Mouse (Mus musculus) midbrain, embryonic 12.5 days (tissue): ENCODE results near the gene Gucy1b1. TPM values are rescaled to one million over a fixed set of nuclear protein-coding genes. Genes with fewer than 3 reads are reported as not detected.

ENCODE experiments used
- ATAC-seq: fragments of 200-750 bp; cut with Nextera tagmentation; 2 replicates; pipeline ENCODE4 v1.8.0; 2017; ENCODE audit warnings: low read depth, moderate TSS enrichment, moderate library complexity; ENCODE audit not compliant: low FRiP score
- H3K27ac ChIP-seq: fragments of 300-500 bp; sonication (generic); replicated peaks from 2 replicates; pipeline ENCODE4 v1.5.1; 2016; ENCODE audit warnings: mild to moderate bottlenecking
- H3K27me3 ChIP-seq: fragments of 300-500 bp; sonication (generic); 2 replicates; pipeline ENCODE4 v1.6.1; 2016; ENCODE audit warnings: mild to moderate bottlenecking
- H3K36me3 ChIP-seq: fragments of 300-500 bp; sonication (generic); 2 replicates; pipeline ENCODE4 v1.6.1; 2016
- H3K4me1 ChIP-seq: fragments of 300-500 bp; sonication (generic); 2 replicates; pipeline ENCODE4 v1.6.1; 2016
- H3K4me2 ChIP-seq: fragments of 300-500 bp; sonication (generic); replicated peaks from 2 replicates; pipeline ENCODE4 v1.6.1; 2016; ENCODE audit warnings: mild to moderate bottlenecking, moderate library complexity
- H3K4me3 ChIP-seq: fragments of 300-500 bp; sonication (generic); 2 replicates; pipeline ENCODE4 v1.5.1; 2016; ENCODE audit warnings: mild to moderate bottlenecking
- H3K9ac ChIP-seq: fragments of 300-500 bp; sonication (generic); replicated peaks from 2 replicates; pipeline ENCODE4 v1.6.1; 2016; ENCODE audit warnings: mild to moderate bottlenecking, moderate library complexity
- H3K9me3 ChIP-seq: fragments of 300-500 bp; sonication (generic); 2 replicates; pipeline ENCODE4 v1.6.1; 2016; ENCODE audit warnings: mild to moderate bottlenecking
- WGBS: fragments of 180-500 bp; shearing (Covaris S2); methylation state at CpG from one replicate; pipeline ENCODE4 v1.1.7; 2016; 5-methylcytosine and 5-hydroxymethylcytosine counted together
- polyA plus RNA-seq: library from polyadenylated mRNA; unstranded; fragments of >200 nt; fragmentation: Nextera tagmentation; extraction: Ambion mirVana; gene quantifications from 2 replicates; pipeline ENCODE4 v1.2.1, GENCODE M21; 2016

Gene Gucy1b1
- polyA plus RNA-seq, 1 experiment from 2014 or later, result 11.1 TPM

DNA sequence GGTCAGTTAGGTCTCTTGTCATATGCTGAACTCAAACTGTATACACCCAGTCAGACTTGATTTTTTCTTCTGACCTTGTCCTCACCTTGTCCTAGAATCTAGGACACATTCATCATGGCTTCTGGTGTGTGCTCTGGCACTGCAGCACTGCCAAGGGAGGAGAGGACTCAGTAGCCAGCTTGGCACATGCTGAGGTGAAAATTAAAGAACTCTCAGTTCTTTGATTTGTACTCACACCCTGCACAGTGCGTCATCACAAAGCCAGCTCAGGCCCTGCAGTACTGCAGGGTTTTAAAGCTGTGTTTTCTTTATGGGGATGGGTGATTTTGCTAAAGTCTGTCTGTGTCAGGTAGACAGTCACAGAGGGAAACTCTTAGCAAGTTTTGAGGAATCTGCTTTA is 47.2 kb downstream of the Gucy1b1 start:
- no peaks in the 10 kb centered on the region for H3K36me3 ChIP-seq
- H3K9ac ChIP-seq, result no peak overlapping the region
- no peaks in the 10 kb centered on the region for H3K4me1 ChIP-seq
- H3K9me3 ChIP-seq, result no peaks in the 10 kb centered on the region
- H3K27me3 ChIP-seq, result no peaks in the 10 kb centered on the region
- H3K4me2 ChIP-seq, result no peak overlapping the region
- no peak overlapping the region for H3K27ac ChIP-seq
- ATAC-seq, result no peak
- WGBS, result 81% methylated on average over 1 of the region's 1 CpGs
- H3K4me3 ChIP-seq, result no peak overlapping the region

DNA sequence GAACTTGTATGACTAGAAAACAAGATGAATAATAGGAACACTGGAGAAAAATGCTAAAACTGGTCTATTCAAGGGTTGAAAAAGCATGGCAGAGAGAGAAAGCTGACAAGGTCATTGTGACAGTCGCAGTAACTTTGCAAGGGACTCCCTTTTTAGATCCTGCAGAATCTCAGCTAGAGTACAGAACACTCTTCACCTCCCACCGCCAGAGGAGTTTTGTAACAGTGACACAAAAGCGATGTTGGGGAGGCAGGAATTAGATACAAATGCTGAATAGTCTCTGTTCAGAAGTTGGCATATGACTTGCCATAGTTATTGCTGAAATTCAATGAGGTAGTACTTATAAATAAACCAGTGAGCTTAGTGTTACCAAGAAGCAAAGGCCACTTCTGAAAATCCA is 51.4 kb downstream of the Gucy1b1 start:
- no peak overlapping the region for H3K4me2 ChIP-seq
- no peaks in the 10 kb centered on the region for H3K9me3 ChIP-seq
- no peaks in the 10 kb centered on the region for H3K36me3 ChIP-seq
- no peak for ATAC-seq
- no peaks in the 10 kb centered on the region for H3K27me3 ChIP-seq
- no peak overlapping the region for H3K9ac ChIP-seq
- no peak overlapping the region for H3K27ac ChIP-seq
- no peak overlapping the region for H3K4me3 ChIP-seq
- H3K4me1 ChIP-seq, result no peaks in the 10 kb centered on the region
- 84% methylated on average over 3 of the region's 3 CpGs for WGBS

DNA sequence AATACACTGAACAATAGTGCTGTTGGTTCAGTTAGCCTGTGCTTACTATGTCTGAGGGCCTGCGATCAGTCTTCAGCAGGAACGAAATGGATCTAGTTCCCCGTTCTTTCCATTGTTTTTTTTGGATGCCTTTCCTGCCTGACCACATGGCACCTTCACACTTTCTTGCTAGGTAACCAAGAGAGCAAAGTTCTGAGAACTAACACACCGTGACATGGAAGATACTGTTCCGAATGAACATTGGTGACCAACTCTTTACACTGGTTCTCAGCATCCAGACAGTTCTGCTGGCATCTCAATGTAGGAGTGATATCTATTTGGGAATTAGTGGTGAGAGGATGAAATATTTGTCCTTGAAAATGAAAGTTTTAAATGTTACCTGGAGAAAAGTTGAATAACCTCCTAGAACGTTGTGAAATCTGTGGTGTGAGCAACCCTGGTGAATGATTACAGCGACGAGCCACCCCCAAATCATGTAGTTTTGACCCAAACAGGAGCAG is 52.0 kb downstream of the Gucy1b1 start:
- H3K27me3 ChIP-seq, result no peaks in the 10 kb centered on the region
- no peak overlapping the region for H3K9ac ChIP-seq
- H3K27ac ChIP-seq, result no peak overlapping the region
- 95% methylated on average over 8 of the region's 8 CpGs for WGBS
- H3K4me1 ChIP-seq, result no peaks in the 10 kb centered on the region
- H3K4me2 ChIP-seq, result no peak overlapping the region
- no peaks in the 10 kb centered on the region for H3K36me3 ChIP-seq
- no peak for ATAC-seq
- H3K4me3 ChIP-seq, result no peak overlapping the region
- no peaks in the 10 kb centered on the region for H3K9me3 ChIP-seq

DNA sequence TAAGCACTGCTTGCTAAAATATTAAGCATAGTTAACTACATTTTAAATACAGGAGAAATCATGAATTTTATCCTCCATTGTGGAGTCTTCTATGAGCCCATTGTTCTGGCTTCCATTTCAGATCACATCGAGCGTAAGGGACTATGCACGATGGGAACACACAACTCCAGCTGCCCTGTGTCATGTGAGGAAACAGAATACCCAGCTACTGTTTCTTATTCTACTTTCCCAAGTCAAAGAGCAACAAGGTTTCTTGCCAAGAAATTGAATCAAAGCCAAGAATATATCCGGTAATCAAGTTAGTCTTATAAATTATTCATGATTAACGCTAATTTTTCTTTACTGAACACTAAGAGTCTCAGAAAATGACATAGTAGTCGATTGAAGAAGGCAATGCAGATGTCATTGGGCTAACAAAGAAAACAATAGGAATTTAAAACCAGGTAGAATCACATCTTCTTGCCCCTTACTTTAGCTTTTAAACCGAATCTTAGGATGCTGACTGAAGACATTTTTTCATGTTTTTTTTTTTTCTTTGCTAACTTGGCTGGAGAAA is 60.3 kb downstream of the Gucy1b1 start:
- H3K9ac ChIP-seq, result no peak overlapping the region
- no peak overlapping the region for H3K4me3 ChIP-seq
- H3K27ac ChIP-seq, result no peak overlapping the region
- H3K27me3 ChIP-seq, result no peaks in the 10 kb centered on the region
- no peak overlapping the region for H3K4me2 ChIP-seq
- H3K9me3 ChIP-seq, result no peaks in the 10 kb centered on the region
- no peaks in the 10 kb centered on the region for H3K36me3 ChIP-seq
- H3K4me1 ChIP-seq, result no peaks in the 10 kb centered on the region
- no peak for ATAC-seq
- 59% methylated on average over 7 of the region's 7 CpGs for WGBS

DNA sequence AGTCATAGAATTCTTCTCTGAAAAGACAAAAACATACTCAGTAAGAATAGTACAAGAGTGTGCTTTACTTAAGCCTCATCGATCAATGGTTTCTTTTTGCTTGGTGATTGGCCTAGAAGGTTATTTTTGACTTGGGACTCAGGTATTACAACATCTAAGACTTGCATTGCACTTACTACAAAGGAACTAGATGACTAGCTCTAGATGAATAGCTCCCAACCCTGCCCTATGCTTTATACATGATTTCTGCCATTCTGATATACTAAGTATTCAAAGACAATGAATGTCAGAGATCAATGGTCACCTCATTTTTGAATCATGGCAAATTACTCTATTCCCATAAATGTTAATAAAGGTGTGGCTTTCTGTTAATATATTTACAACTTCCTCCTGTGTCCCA is 67.5 kb downstream of the Gucy1b1 start:
- 94% methylated on average over 1 of the region's 1 CpGs for WGBS
- Histone ChIP-seq H3K27ac (no peak overlapping the region), H3K27me3 (no peaks in the 10 kb centered on the region), H3K9me3 (no peaks in the 10 kb centered on the region), H3K36me3 (no peaks in the 10 kb centered on the region), H3K4me3 (no peak overlapping the region), H3K4me1 (no peaks in the 10 kb centered on the region), H3K4me2 (no peak overlapping the region), H3K9ac (no peak overlapping the region)
- ATAC-seq, result no peak

DNA sequence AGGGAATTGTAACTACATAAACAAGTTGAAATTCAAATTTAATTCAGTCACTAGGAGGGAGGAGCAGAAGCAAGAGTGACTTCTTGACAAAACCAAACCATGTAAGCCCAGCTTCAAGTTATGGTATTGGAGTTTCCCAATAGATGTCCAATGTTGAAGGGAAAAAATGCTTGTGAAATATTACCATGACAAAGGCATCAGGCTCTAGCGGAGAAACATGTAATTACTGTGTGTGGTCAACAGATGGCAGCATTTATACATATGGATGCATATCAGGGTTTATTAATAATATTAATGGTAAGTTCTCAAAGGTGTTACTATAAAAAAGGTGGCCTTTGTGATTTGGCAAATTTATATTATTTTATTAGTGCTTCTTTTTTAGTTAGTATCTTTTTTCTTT is 78.5 kb downstream of the Gucy1b1 start:
- Histone ChIP-seq H3K4me2 (no peak overlapping the region), H3K4me3 (no peak overlapping the region), H3K9me3 (no peaks in the 10 kb centered on the region), H3K36me3 (no peaks in the 10 kb centered on the region), H3K4me1 (no peaks in the 10 kb centered on the region), H3K27ac (no peak overlapping the region), H3K27me3 (no peaks in the 10 kb centered on the region), H3K9ac (no peak overlapping the region)
- WGBS, result 2% methylated on average over 1 of the region's 1 CpGs
- ATAC-seq, result peak; percentile 75; the same call in 1 of the 2 replicates

DNA sequence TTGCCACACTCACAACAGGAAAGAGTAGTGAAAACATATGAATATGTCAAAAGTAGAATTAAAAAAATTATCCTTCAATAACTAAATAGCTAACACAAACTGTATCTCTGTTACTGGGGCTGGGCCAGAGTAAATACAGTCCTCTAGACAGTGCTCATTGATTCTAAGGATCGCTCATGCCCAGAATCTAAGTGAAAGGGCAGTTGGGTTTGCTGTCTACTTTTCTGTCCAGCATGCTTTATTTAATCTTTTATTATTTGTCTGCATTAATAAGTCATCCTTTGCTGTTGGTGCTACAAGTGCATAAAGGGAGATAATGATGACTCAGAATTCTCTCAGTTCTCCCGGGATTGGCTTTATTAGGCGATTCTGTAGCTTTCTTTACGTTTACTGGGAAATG is 79.1 kb downstream of the Gucy1b1 start:
- WGBS, result 43% methylated on average over 4 of the region's 4 CpGs
- Histone ChIP-seq H3K4me3 (no peak overlapping the region), H3K27ac (no peak overlapping the region), H3K36me3 (no peaks in the 10 kb centered on the region), H3K4me2 (no peak overlapping the region), H3K4me1 (no peaks in the 10 kb centered on the region), H3K9me3 (no peaks in the 10 kb centered on the region), H3K27me3 (no peaks in the 10 kb centered on the region), H3K9ac (no peak overlapping the region)
- no peak for ATAC-seq

DNA sequence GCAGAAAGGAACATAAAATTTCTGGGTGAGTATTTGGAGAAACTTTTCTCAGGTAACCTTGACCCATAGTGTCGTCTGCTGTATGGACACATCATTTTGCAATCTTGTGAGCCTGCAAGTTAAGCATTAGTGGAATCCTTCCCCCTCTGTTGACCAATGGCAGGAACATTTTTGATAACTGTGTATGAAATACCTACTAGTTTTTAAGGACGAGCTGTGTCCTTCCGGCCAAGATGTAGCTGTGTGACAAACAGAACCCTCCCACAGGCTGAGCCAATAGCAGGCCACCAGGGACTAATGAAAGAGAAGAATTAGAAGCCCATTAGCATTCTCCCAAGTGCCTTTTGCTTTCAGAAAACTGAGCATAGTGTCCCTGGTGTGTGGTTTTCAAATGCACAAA is 84.0 kb downstream of the Gucy1b1 start:
- Histone ChIP-seq H3K36me3 (no peaks in the 10 kb centered on the region), H3K4me3 (no peak overlapping the region), H3K4me1 (no peaks in the 10 kb centered on the region), H3K4me2 (no peak overlapping the region), H3K27me3 (no peaks in the 10 kb centered on the region), H3K9me3 (no peaks in the 10 kb centered on the region), H3K27ac (no peak overlapping the region), H3K9ac (no peak overlapping the region)
- no peak for ATAC-seq
- WGBS, result 72% methylated on average over 3 of the region's 3 CpGs

DNA sequence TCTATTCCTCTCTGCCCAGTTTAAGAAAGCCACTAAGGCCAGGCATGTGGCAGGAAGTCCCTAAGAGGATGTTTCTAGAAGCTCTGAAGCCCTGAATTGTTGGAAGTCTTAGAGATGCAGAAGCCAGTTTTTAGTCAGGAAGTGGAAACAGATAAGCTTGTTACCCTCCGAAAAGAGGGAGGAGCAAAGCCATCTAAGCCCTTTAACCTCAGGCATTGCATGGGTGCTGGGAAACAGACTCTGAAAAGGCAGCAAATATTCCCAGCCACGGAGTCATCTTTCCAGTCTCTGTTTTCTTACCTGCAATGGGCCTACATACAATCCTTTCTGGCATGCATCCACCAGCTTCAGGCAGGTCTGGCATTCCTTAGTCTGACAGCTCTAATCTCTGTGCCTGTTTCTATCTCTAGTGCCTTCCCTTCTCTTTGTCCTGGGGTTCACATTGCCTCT is 84.8 kb downstream of the Gucy1b1 start:
- Histone ChIP-seq H3K36me3 (no peaks in the 10 kb centered on the region), H3K4me3 (no peak overlapping the region), H3K27me3 (no peaks in the 10 kb centered on the region), H3K9me3 (no peaks in the 10 kb centered on the region), H3K27ac (no peak overlapping the region), H3K4me2 (no peak overlapping the region), H3K4me1 (no peaks in the 10 kb centered on the region), H3K9ac (no peak overlapping the region)
- 38% methylated on average over 2 of the region's 2 CpGs for WGBS
- ATAC-seq, result no peak

DNA sequence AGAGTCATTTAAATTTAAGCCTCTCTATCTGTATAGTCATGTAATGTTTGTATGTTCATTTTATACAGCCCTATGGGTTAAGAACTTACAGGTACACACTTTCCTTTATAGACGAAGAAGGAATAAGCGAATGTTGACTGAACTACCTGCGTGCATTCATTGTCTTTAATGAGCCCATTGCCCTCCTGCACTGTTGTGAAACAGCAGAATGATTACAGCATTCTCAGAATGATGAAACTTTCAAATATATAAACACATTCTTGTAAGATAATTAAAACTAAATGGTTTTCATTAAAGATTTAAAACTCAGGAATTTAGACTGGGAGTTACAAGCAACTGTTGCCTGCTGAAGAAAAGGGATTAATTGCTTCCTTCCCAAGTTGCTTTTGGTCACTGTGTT is 86.9 kb downstream of the Gucy1b1 start:
- Histone ChIP-seq H3K9ac (no peak overlapping the region), H3K4me3 (no peak overlapping the region), H3K27ac (no peak overlapping the region), H3K4me1 (no peaks in the 10 kb centered on the region), H3K27me3 (no peaks in the 10 kb centered on the region), H3K4me2 (no peak overlapping the region), H3K36me3 (no peaks in the 10 kb centered on the region), H3K9me3 (no peaks in the 10 kb centered on the region)
- WGBS, result 93% methylated on average over 3 of the region's 3 CpGs
- no peak for ATAC-seq

DNA sequence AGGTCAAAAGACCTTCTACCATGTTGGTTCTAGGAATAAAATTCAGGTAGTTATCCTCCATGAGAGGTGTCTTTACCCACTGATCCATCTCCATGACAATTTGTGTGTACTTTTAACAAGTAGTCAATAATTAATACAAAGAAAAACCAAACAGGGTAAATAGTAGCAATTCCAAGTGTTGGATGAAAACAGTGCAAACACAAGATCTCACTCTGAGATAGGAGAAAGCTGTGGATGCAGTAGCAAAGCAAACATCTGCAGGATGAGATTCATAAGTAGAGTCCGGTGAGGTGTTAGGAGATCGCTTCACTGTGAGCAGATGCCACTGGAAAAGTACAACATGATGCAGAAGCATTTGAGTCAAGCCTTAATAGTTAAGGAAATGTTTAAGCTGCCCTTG is 88.4 kb downstream of the Gucy1b1 start:
- Histone ChIP-seq H3K36me3 (no peaks in the 10 kb centered on the region), H3K4me1 (no peaks in the 10 kb centered on the region), H3K9me3 (no peaks in the 10 kb centered on the region), H3K4me2 (no peak overlapping the region), H3K9ac (no peak overlapping the region), H3K4me3 (no peak overlapping the region), H3K27me3 (no peaks in the 10 kb centered on the region), H3K27ac (no peak overlapping the region)
- no peak for ATAC-seq
- 94% methylated on average over 2 of the region's 2 CpGs for WGBS

DNA sequence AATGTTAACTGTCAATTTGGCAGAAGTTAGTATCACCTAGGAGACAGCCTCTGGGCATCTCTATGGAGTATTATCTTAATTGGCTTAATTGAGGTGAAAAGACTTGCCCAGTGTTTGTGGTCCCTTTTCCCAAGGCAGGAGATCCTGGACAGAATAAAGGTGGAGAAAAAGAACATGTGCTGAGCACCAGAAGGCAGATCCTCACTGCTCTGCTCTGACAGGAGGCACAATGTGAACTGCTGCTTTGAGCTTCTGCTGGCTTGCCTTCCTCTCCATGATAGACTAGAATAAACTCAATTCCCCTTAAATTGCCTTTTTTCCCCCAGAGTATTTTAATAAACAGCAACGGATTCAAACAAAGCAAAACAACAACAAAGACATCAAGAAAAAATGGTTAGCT is 89.4 kb downstream of the Gucy1b1 start:
- Histone ChIP-seq H3K4me2 (no peak overlapping the region), H3K36me3 (no peaks in the 10 kb centered on the region), H3K27me3 (no peaks in the 10 kb centered on the region), H3K4me3 (no peak overlapping the region), H3K9me3 (no peaks in the 10 kb centered on the region), H3K27ac (no peak overlapping the region), H3K4me1 (no peaks in the 10 kb centered on the region), H3K9ac (no peak overlapping the region)
- ATAC-seq, result no peak
- WGBS, result 54% methylated on average over 1 of the region's 1 CpGs
